Mouse (Mus musculus): Measurements from ENCODE around the gene Gsta2. TPM values are rescaled to one million over a fixed set of nuclear protein-coding genes. Genes with fewer than 3 reads are reported as not detected.
"Not testable (repeated sequence)": the region's sequence is repeated elsewhere in the genome, so short reads cannot be mapped to it uniquely, and the experiment has no call there.

The Gsta2 gene
- polyA plus RNA-seq, 1 experiment from 2014 or later, result not detected

DNA sequence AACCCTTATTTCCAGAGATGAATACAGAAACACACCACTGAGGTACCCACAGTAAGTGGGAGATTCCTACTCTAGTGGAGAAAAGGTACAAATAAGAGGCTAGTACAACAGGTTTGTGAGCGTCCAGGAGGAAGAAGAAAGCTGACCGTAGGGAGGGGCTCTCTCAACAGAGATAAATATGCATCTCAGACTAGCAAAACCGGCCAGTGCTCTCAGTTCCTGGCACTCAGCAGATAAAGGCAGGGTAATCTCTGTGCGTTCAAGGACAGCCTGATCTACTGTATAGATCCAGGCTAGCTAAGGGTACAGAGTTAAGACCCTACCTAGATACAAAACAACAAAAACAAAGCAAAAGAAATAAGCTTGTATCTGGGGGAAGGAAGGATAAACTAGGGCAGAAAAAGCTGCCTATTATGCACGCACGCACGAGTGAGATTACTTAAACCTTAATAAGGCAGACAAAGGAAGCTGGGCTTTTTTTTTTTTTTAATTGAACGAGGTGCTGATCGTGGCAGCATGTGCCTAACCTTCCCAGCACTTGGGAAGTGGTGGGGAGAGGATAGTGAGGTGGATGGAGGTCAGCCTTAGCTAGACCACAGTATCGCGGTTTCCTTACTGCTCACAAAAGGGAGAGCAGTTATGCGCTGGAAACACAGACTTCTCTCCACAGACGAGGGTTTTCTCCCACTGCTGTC is 10.4 kb upstream of the Gsta2 start:
- no peak for ATAC-seq (ENCODE audit: insufficient number of reproducible peaks, insufficient read depth, low FRiP score, low TSS enrichment, low read depth)
- Histone ChIP-seq H3K36me3 (no peaks in the 10 kb centered on the region), H3K4me2 (no peak overlapping the region), H3K9ac (replicated peaks) (no peak overlapping the region), H3K27ac (no peak overlapping the region), H3K4me1 (replicated peaks) (no peaks in the 10 kb centered on the region), H3K27me3 (no peaks in the 10 kb centered on the region), H3K9me3 (no peaks in the 10 kb centered on the region), H3K4me3 (replicated peaks) (no peak overlapping the region)
- 71% methylated on average over 13 of the region's 13 CpGs for WGBS

GRCm38 (mm10) chr9:78364701-78365100 is 9.1 kb upstream of the Gsta2 start:
- H3K4me2 ChIP-seq, result no peak overlapping the region
- H3K36me3 ChIP-seq, result no peaks in the 10 kb centered on the region
- H3K9ac ChIP-seq (replicated peaks), result no peak overlapping the region
- no peaks in the 10 kb centered on the region for H3K27me3 ChIP-seq
- no peak overlapping the region for H3K27ac ChIP-seq
- no peak for ATAC-seq (ENCODE audit: insufficient number of reproducible peaks, insufficient read depth, low FRiP score, low TSS enrichment, low read depth)
- H3K4me1 ChIP-seq (replicated peaks), result no peaks in the 10 kb centered on the region
- no peaks in the 10 kb centered on the region for H3K9me3 ChIP-seq
- WGBS, result 91% methylated on average over 6 of the region's 6 CpGs
- no peak overlapping the region for H3K4me3 ChIP-seq (replicated peaks)

DNA sequence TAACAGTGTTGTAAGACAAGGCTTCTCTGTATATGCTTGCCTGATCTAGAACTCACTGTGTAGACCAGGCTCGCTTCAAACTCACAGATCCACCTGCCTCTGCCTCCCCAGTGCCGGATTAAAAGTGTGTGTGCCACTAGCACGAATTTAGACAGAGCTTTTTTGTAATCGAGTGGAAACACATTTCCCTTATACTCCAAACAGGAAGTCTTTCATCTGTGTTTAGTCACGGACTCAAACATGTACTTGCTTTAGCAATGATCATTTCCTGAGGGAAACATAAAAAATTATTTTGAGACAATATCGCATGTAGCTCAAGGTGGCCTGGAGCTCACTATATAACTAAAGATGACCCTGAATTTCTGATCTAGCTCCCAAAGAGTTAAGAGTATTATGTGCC is 7.8 kb upstream of the Gsta2 start:
- Histone ChIP-seq H3K9ac (replicated peaks) (no peak overlapping the region), H3K36me3 (no peaks in the 10 kb centered on the region), H3K4me2 (no peak overlapping the region), H3K4me1 (replicated peaks) (no peaks in the 10 kb centered on the region), H3K27ac (no peak overlapping the region), H3K9me3 (no peaks in the 10 kb centered on the region), H3K4me3 (replicated peaks) (no peak overlapping the region), H3K27me3 (no peaks in the 10 kb centered on the region)
- no peak for ATAC-seq (ENCODE audit: insufficient number of reproducible peaks, insufficient read depth, low FRiP score, low TSS enrichment, low read depth)
- 63% methylated on average over 6 of the region's 6 CpGs for WGBS

GRCm38 (mm10) chr9:78360484-78360872 is 4.9 kb upstream of the Gsta2 start:
- H3K9ac ChIP-seq (replicated peaks), result no peak overlapping the region
- H3K27ac ChIP-seq, result no peak overlapping the region
- WGBS, result 21% methylated on average over 2 of the region's 2 CpGs
- H3K4me2 ChIP-seq, result no peak overlapping the region
- no peak for ATAC-seq (ENCODE audit: insufficient number of reproducible peaks, insufficient read depth, low FRiP score, low TSS enrichment, low read depth)
- H3K9me3 ChIP-seq, result no peaks in the 10 kb centered on the region
- no peak overlapping the region for H3K4me3 ChIP-seq (replicated peaks)
- no peaks in the 10 kb centered on the region for H3K36me3 ChIP-seq
- no peaks in the 10 kb centered on the region for H3K27me3 ChIP-seq
- H3K4me1 ChIP-seq (replicated peaks), result no peaks in the 10 kb centered on the region

DNA sequence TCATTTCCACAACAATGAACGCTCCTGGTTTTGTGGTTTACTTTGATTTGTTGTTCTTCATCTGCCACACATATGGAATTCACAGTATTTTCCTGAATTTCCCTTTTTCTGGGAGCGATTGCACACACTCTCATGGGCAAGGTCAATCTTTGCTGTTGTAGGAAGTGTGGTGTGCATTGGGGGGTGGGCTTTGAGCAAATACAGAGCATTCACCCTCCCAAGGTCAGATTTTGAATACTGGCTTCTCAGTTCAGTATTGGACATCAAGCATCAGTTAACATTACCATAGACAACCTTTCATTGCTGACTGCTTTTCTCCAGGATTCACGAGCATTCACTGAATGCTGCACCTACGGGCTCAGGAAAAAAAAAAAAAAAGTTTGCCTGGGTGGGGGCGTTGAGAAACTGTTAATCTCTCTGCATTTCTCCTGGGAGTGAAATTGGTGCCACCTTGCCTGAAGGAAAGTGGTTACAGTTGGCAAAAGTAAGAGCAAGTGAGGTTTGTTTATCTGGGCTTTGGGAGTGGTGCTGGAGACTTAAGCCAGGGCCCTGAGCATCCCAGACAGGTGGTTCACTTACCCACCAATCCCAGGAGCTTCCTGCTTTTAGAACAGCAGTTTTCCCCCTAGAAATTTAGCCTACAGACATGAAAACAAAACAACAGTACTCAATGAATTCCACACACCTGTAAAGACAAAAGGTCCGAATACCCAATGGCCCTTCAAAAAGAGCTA is 4.3 kb upstream of the Gsta2 start:
- H3K27me3 ChIP-seq, result no peaks in the 10 kb centered on the region
- 73% methylated on average over 6 of the region's 6 CpGs for WGBS

GRCm38 (mm10) chr9:78358053-78358452 is 2.5 kb upstream of the Gsta2 start:
- H3K9me3 ChIP-seq, result no peaks in the 10 kb centered on the region
- no peak for ATAC-seq (ENCODE audit: insufficient number of reproducible peaks, insufficient read depth, low FRiP score, low TSS enrichment, low read depth)
- no peaks in the 10 kb centered on the region for H3K36me3 ChIP-seq
- no peak overlapping the region for H3K4me2 ChIP-seq
- H3K4me3 ChIP-seq (replicated peaks), result no peak overlapping the region
- no peak overlapping the region for H3K9ac ChIP-seq (replicated peaks)
- no peaks in the 10 kb centered on the region for H3K4me1 ChIP-seq (replicated peaks)
- 14% methylated on average over 9 of the region's 9 CpGs for WGBS
- H3K27me3 ChIP-seq, result no peaks in the 10 kb centered on the region
- H3K27ac ChIP-seq, result no peak overlapping the region

More for the DNA sequence above, 4.3 kb upstream of the Gsta2 start:
- Histone ChIP-seq H3K9ac (replicated peaks) (no peak overlapping the region), H3K27ac (no peak overlapping the region), H3K9me3 (no peaks in the 10 kb centered on the region), H3K36me3 (no peaks in the 10 kb centered on the region), H3K4me1 (replicated peaks) (no peaks in the 10 kb centered on the region), H3K4me3 (replicated peaks) (no peak overlapping the region), H3K4me2 (no peak overlapping the region)
- no peak for ATAC-seq (ENCODE audit: insufficient number of reproducible peaks, insufficient read depth, low FRiP score, low TSS enrichment, low read depth)

- H3K9ac ChIP-seq (replicated peaks), result no peak overlapping the region
- H3K27me3 ChIP-seq, result no peaks in the 10 kb centered on the region
- no peak overlapping the region for H3K4me3 ChIP-seq (replicated peaks)
- 77% methylated on average over 11 of the region's 11 CpGs for WGBS
- no peaks in the 10 kb centered on the region for H3K4me1 ChIP-seq (replicated peaks)
- no peaks in the 10 kb centered on the region for H3K9me3 ChIP-seq
- no peak overlapping the region for H3K27ac ChIP-seq
- no peak for ATAC-seq (ENCODE audit: insufficient number of reproducible peaks, insufficient read depth, low FRiP score, low TSS enrichment, low read depth)
- no peak overlapping the region for H3K4me2 ChIP-seq
- H3K36me3 ChIP-seq, result no peaks in the 10 kb centered on the region
Measured at GRCm38 (mm10) chr9:78354665-78355578, 666 bp downstream of the Gsta2 start.

DNA sequence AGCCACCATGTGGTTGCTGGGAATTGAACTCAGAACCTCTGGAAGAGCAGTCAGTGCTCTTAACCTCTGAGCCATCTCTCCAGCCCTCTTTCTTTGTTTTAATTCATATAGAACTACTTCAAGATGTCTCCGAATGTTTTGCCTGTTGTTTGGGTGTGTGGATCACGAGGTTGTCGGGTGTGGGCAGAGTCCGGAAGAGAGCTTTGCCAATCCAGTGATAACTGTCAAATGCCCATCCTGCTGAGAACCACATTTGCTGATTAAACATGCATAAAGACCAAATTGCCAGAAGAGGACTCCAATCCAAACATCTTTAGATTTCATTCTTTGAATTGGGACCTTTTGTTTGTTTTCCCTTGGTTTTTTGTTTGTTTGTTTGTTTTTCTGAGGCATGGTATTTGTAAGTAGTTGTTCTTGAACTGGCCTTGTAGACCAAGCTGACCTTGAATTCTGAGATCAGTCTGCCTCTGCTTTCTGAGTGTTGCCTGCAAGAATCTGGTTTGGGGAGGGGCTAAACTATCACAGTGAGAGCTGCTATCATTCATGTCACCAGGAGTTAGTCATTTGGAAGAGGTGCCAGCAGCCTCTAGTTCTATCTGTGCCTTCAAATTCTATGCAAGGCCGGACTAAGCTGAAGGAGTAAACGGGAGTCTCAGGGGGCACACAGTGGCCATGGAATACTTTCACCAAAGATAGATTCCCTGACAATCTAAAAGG is 3.9 kb downstream of the Gsta2 start:
- WGBS, result 84% methylated on average over 6 of the region's 6 CpGs
- H3K27ac ChIP-seq, result no peak overlapping the region
- no peak overlapping the region for H3K9ac ChIP-seq (replicated peaks)
- no peak overlapping the region for H3K4me2 ChIP-seq
- H3K4me1 ChIP-seq (replicated peaks), result no peaks in the 10 kb centered on the region
- H3K4me3 ChIP-seq (replicated peaks), result no peak overlapping the region
- no peaks in the 10 kb centered on the region for H3K27me3 ChIP-seq
- no peaks in the 10 kb centered on the region for H3K36me3 ChIP-seq
- no peaks in the 10 kb centered on the region for H3K9me3 ChIP-seq
- ATAC-seq (ENCODE audit: insufficient number of reproducible peaks, insufficient read depth, low FRiP score, low TSS enrichment, low read depth), result no peak

- not testable (repeated sequence) for H3K4me2 ChIP-seq; ATAC-seq (ENCODE audit: insufficient number of reproducible peaks, insufficient read depth, low FRiP score, low TSS enrichment, low read depth); H3K9ac ChIP-seq (replicated peaks); H3K27ac ChIP-seq; H3K27me3 ChIP-seq; H3K36me3 ChIP-seq; H3K4me3 ChIP-seq (replicated peaks); H3K4me1 ChIP-seq (replicated peaks); H3K9me3 ChIP-seq
Measured at GRCm38 (mm10) chr9:78350007-78350406, 5.6 kb downstream of the Gsta2 start.

GRCm38 (mm10) chr9:78349141-78349540 is 6.4 kb downstream of the Gsta2 start:
- H3K4me2 ChIP-seq; H3K4me3 ChIP-seq (replicated peaks); H3K27ac ChIP-seq; ATAC-seq (ENCODE audit: insufficient number of reproducible peaks, insufficient read depth, low FRiP score, low TSS enrichment, low read depth); H3K9me3 ChIP-seq; H3K27me3 ChIP-seq; H3K36me3 ChIP-seq; H3K4me1 ChIP-seq (replicated peaks); H3K9ac ChIP-seq (replicated peaks): not testable (repeated sequence)
- 81% methylated on average over 3 of the region's 3 CpGs for WGBS

All from limb, embryonic 12.5 days (tissue).